Mouse (Mus musculus) lung, postnatal 4 days (tissue): ENCODE measurements around the gene Emid1.

Source experiments
- DNase-seq, 2 experiments: peaks; one replicate each; pipeline ENCODE4 v3.0.0; 2021

Emid1 gene

DNA sequence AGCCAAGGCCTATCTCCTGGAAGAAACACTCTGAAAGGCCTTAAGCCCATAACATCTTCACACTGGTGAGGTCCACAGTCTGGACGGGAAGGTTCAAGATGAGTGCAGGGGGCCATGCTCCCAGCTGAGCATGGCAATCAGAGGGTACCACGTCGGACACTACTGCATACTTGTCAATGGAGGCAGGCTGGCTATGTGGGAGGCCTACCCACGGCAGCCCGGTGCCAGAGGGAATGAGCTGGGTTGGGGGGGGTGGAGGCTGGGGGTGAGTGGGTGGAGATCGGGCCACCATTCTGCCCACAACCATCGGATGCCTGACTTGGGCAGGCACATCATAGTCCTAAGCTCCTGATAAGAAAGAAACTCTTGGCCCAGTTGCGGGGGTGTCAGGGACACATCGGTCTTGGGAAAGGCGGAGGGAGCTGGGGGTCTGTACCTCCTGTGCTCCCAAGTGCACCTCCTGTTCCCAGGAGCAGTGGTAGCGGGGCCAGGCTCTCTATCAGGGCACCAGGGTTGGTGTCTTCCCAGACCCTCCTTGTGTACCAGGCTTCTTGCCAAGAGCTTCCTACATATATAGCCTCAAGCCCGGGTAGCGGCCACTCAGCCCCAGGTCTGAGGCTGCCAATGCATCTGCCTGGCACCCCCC is 89.1 kb downstream of the Emid1 start:
- no peak for DNase-seq

DNA sequence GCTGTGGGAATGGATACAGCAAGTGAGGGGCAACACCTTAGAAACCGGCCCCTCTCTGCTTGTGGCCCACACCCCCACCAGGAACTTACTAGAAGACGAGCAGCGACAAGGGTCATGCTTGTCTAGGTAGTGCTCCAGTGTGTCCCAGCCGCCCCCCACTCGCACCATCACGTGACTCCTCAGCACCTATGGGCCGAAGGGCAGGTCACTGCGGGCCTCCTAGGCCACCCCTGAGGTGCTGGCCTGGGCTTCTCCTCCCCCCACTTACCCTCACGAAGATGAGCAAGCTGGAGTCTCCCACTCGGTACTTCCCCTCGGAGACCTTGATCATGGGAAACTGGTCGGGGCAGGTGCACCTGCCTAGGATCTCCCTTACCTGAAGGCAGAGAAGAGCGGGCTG is 89.7 kb downstream of the Emid1 start:
- peak in 1 of 2 experiments; percentile 18 for DNase-seq

DNA sequence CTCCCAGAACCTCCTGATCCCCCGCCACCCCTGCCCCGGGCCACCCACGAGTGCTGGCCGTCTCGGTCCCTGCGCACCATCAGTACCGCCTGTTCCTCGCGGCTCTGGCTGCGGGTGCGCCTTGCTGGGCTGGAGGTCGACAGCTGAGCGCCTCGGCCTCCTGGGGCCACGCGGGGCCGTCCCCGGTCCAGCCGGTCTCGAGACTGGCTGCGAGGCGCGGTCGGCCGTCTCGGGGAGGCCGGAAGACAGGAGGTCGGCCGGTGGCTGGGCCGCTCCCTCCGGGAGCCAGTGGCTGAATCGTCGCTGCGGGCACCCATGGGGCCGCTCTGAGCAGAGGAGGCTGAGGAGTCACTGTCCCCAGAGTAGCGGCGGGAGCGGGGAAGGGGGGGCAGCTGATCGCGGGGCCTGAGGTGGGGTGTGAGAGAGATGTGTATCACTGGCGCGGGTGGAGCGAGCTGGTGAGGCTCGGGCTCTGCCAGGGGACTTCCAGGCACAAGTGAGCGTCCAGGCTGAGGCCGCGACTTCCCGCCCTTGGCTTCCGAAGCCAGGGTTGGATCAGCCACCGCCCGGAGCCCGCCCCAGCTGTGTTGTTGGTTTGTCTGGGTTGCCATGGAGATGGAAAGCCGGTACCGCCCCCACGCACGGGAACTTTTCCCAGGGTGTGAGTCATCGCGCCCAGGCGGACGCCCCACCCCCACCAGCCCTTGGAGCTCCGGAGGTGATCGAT is 90.5 kb downstream of the Emid1 start:
- peak; percentile 94 for DNase-seq

DNA sequence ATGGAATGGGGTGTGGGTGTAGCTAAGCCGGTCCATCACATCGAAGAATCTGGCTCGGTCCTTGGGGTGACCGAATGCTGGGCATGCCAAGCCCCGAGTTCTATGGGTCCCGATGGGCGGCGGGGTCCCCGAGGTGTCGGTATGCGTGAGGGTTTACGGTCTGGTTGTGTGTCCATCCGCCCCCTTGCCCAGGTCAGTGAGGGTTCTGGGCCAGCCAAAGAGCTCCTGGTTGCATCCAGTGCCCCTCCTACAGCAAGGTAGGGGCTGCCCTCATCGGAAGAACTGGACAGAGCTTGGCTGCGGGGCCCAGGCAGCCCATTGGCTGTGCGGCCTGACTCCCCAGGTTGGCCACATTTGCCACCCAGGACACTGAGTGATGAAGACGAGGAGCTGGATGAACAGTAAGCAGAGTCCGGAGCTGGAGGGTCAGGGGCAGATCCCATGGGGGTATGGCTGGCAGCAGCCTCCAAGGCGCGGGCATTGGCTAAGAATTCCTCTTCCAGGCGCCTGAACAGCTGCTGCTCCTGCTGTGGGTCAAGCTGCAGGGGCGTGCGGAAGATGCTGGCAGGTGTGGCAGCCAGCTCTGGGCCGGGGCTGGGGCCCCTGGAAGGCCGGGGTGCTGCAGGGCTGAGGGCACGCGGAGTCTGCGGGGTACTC is 91.2 kb downstream of the Emid1 start:
- no peak for DNase-seq

DNA sequence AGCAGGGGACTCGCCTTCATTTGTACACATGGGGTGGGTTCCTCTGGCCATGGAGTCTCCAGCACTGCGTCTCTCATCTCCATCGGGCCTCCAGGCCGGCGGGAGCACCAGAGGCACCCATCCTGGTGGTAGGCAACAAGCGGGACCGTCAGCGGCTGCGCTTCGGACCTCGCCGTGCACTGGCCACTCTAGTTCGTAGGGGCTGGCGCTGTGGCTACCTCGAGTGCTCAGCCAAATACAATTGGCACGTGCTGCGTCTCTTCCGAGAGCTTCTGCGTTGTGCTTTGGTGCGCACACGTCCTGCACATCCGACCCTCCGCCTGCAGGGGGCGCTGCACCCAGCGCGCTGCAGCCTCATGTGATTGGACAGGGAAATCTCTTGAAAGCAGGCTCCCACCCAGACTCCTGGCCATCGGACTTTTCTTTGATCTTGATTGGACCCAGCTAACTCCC is 92.3 kb downstream of the Emid1 start:
- DNase-seq, result peak; percentile 62 to 67

DNA sequence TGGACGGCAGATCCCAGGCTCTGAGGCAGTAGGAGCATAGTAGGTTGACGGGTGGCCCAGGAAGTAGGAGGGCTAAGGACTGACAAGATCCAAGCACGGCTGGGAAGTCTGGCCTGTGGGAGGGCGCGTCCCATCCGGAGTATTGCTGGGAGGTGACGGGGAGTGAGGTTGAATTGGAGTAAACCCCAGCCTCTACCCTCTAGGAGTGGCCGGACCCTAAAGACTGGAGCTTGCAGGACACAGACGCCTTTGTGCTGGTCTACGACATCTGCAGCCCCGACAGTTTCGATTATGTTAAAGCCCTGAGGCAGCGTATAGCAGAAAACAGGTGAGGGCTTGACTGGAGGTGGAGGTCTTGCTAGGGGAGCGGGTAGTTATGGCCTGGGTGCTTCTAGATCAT is 92.8 kb downstream of the Emid1 start:
- DNase-seq, result no peak

DNA sequence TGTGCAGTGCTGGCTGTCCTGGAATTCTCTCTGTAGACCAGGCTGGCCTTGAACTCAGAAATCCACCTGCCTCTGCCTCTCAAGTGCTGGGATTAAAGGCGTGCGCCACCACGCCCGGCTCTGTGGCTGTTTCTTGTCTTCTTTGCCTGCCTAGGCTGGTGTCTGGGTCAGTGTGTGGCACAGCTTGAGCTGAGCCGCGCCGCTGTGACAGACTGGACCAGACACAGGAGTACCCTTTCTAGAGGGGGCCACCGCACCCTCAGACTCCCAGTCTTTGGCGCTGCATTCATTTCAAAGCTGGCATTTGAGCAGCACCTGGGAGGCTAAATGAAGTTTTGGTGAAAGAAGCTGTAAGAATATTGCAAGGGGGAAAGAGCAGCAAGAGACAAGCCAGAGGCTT is 93.3 kb downstream of the Emid1 start:
- no peak for DNase-seq

DNA sequence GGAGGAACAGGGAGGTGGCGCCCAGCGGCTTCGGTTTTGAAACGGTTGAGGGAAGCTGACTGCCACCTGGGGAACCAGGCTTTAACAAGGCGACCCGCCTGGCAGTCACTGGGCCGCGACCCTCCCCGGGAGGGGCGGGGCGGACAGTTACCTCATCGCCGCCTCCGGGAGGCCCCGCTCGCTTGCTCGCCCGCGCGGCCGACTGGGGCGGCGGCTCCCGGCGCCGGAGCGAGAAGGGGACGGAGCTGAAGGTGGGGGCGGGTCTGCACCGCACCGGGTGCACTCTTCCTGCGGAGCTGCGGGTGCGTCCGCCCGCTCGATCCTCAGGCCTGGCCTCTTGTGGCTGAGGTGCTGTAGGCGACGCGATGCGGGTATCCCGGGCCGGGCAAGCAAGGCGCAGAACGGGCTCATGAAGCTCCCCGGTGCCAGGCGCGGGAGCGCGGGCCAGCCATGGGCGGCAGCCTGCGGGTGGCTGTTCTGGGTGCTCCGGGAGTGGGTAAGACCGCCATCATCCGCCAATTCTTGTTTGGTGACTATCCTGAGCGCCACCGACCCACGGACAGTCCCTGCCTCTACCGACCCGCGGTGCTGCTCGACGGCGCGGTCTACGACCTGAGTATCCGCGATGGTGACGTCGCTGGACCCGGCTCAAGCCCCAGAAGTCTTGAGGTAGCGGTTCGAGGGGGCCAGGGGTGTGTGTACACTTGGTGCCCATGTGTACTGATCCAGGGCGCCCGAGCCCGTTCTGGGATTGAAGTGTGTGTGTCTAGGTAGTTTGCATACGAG is 94.0 kb downstream of the Emid1 start, which contains the start of gene Rasl10a:
TSS of gene Rasl10a (plus strand) at position 273 of the 786 bp plus-strand sequence.
- DNase-seq, result peak; percentile 49 to 62

DNA sequence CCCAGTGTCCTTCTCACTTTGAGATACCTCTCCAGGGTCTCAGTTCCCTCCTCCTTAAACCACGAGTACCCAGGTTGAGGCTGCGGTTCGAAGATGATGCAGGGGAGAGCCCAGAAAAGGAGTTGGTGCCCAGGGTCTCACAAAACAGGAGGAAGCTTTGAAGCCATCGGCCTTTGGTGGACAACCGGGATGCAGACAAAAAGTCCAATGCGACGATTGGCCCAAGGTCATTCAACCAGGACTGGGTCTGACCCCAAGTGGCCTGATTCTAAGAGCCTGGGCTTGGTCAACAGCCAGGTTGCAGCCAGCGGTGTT is 94.6 kb downstream of the Emid1 start:
- no peak for DNase-seq

DNA sequence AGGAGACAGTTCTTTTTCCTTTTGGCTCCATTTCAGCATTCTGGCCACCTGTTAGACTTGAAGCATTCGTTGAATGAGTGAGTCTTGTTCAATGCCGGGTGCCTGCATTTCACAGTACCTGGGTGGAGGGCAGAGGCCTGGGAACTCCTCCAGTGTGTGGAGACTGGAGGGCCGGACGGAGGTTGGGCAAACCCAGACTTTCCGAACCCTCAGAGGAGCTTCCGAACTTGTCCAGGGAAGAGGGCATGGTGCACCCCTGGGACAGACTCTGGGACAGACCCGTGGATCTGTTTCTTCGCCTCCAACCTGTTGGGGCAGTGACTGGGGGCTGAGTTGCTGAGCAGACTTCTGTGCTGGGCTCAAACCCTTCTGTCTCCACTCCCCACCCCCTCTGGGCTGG is 95.0 kb downstream of the Emid1 start:
- DNase-seq, result no peak
